Mouse (Mus musculus) kidney, adult 2 months (tissue): ENCODE data around the gene Ttl.

Experiments used
- CTCF ChIP-seq: fragments of 200-500 bp; conservative IDR thresholded peaks from 2 replicates; pipeline ENCODE4 v1.5.1; 2011; ENCODE audit warnings: low read depth, mild to moderate bottlenecking, control low read depth, low read length, moderate library complexity, mixed read lengths; ENCODE audit not compliant: insufficient read depth, insufficient read length
- POLR2A ChIP-seq: fragments of 200-500 bp; IDR thresholded peaks from one replicate; pipeline ENCODE4 v1.6.1; 2011; ENCODE audit warnings: low read depth, low read length, control low read depth

- TF ChIP-seq CTCF (no peak), POLR2A (no peak)
Observed at GRCm38 (mm10) chr2:129132231-129132630, 66.5 kb downstream of the Ttl start.
